Mouse (Mus musculus) heart, adult 8-10 months (tissue): ENCODE measurements around the gene Actn3. TPM values are rescaled to one million over a fixed set of nuclear protein-coding genes. Genes with fewer than 3 reads are reported as not detected.
A peak's percentile ranks its signal among the peaks of the same experiment; 100 is the strongest.
"Not testable (repeated sequence)": the region's sequence is repeated elsewhere in the genome, so short reads cannot be mapped to it uniquely, and the experiment has no call there.

Source experiments
- DNase-seq: peaks from one replicate; pipeline ENCODE4 v3.0.0; 2022; ENCODE audit warnings: low spot score
- total RNA-seq, 4 experiments: library from RNA; stranded (reverse); gene quantifications; 2 replicates each; pipeline ENCODE4 v1.2.4; 2022

Actn3 gene
- total RNA-seq: 1 to 10 TPM; 2.0 to 4.3 (median 2.6) TPM

DNA sequence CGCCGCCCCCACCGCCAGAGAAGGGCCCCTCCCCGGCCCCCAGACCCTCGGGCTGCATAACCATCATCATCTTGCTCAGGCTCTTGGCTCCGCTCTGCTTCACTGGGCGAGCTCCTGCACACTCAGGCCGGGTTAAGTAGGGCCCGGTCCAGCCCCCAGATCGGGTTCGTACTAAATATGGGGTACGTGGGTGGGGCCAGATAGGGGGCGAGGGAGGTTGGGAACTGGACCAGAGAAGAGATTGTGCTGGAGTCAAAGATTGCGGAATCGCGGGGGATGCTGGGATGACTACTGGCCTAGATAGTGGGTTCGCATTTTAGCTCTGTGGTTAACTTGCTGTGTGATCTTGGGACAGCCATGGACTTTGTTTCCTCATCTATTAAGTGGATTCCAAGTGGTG lies at the start of gene Actn3:
Gene Actn3 (minus strand): TSS at position 125 of the 400 bp plus-strand sequence.
- DNase-seq: peak; percentile 23

DNA sequence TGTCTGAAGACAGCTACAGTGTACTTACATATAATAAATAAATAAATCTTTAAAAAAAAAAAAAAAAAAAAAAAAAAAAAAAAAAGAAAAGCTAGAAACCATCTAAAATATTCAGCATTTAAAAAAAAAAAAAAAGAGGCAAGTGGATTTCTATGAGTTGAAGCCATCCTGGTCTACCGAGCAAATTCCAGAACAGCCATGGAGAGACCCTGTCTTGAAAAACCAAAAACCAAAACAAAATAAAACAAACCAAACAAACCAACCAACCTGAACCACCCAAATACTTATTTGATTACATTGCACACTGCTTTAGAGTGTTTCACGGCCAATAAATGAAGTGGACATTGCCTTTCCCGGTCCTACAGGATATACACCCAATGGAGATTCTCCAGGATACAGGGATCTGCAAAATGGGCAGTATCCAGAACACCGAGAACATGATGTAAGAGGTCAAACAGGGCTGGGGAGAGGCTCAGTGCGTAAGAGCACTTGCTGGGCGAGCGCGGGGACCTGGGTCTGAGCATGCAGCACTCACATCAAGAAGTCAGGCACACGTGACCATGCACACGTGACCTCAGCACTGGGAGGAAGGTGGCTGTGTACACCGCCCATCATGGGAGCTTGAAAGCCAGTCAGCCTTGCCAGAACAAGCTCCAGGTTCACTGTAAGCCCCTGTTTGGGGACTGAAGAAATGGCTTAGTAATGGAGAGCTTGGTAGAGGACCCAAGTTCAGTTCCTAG lies 47.6 kb upstream of the Actn3 start:
- no peak for DNase-seq

DNA sequence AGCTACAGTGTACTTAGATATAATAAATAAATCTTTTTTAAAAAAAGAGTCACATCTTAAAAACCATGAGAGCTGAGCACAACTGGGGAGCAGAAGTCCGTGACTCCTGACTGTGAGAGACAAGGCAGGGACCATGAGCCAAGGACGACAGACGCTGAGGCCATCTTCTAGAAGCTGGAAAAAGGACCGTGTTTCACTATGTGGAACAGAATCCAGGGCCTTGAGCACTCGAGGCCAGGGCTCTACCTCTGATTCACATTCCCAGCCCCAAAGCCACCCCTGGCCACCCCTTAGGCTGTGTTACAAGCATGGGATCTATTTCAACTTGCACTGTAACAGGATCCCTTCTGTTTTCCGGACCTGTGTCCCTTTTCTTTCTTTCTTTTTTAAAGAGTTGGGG lies 41.9 kb upstream of the Actn3 start:
- no peak for DNase-seq

DNA sequence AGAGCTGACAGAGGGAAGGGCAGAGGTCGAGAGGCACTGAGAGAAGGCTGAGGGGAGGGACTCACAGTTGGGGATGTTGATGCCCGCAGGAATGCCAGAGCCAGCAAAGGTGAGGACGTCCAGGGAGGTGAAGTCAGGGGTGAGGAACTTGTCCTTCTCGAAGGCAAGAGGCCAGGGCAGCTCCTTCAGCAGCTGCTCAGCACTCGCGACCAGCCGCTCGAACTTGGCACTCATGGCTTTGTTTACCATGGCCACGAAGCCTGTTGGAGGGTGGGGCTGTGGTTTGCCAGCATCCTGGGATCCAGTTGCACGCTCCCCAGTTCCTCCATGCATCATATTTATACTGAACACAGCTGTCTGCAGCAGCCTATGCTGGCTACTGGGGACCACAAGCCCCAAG lies 39.1 kb upstream of the Actn3 start:
- no peak for DNase-seq

DNA sequence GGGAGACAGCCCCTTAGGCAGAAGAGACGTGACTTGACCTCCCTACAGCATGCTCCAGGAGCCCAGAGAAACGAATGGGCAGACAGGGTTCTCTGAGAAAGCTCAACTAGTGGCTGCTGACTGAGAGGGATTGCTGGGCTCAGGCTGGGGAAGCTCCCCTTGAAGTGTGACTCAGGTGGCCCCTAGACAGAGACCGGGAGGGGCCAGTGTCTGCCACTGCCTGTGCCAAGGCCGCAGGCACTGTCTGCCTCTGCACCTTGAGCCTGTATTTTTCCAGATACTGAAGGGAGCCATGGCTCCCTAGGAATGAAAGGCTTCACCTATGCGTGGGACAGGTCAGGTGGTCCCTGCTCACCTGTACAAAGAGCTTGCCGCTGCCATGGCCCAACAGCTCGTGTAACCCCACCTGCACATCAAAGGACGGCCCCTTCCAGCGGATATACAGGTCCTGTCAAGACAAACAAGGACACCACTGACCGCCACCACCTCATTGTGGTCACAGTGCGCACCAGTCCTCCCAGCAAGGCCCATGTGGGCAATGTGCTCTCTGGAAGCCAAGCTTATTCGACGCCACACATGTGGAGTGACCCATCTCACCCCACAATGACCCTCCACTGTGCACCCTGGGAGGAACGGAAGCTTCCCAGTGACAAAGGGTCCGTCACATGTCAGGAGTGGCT lies 38.4 kb upstream of the Actn3 start:
- no peak for DNase-seq

DNA sequence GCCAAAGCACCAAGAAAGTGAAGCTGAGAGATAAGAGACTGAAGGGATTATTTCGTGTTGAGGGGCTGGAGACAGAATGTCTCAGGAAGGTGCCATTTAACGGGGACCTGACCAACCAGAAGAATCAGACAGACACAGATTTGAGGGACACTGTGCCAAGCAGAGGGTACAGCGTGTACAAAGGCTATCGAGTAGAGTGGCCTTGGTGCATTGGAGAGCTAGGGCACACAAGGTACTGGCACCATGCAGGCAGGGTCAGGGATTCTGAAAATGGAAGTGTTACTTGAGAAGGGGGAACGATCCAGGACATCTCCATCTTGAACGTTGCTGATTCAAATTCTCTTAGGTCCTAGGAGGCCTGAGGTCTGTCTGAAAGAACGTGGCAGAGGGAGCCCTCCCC lies 31.7 kb upstream of the Actn3 start:
- no peak for DNase-seq

DNA sequence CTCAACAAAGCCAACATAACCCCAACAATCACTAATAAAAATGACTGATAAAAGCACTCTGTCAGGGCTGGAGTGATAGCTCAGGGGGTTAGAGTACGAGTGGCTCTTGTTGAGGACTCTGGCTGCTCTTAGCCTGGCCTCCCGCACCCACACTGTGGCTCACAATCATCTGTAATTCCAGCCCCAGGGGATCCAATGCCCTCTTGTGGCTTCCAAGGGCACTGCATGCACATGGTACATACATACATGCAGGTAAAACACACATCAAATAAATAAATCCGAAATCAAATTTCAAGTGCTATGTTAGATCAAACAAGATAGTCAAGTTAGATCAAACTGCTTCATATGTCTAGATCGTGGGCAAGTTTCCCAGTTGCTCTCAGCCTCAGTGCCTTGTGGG lies 30.4 kb upstream of the Actn3 start:
- DNase-seq: peak; percentile 9

DNA sequence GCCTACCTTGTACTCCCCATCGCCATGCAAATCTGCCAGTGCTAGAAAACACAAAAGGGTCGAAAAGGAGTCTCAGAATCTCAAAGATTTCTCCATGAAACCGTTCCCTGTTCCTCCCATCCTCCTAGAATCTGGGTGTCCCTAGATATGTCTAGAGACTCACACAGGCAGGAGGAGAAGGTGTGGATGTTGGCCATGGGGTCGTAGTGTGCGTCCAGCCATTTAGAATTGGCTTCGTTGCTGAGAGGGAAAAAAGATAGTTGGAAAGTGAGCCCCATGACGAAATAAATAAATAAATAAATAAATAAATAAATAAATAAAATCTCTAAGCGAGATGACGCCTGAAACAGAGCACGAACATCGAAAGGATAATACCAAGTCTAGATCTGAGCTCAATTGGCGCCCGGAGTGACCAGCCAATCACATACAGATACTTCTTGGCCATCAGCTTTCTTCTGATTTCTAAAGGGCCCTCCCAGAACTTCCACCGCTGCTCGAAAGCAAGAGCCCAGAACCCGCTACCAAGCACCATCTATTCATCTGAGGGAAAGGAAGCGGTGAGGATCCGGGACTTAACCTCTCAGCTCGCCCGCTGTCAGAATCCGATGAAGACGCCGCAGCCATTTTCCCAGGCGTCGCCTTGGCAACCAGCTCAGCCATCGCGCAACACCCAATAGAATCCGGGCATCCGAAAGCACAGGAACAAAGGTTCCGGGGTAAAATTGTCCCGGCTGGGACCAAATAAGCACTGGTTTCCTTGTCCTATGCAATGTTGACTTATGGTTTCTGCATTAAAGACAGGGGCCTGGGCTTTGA lies 28.5 kb upstream of the Actn3 start, which contains the start of gene Bbs1:
Gene Bbs1 (minus strand): TSS at position 650 of the 816 bp plus-strand sequence.
- peak; percentile 73 for DNase-seq

DNA sequence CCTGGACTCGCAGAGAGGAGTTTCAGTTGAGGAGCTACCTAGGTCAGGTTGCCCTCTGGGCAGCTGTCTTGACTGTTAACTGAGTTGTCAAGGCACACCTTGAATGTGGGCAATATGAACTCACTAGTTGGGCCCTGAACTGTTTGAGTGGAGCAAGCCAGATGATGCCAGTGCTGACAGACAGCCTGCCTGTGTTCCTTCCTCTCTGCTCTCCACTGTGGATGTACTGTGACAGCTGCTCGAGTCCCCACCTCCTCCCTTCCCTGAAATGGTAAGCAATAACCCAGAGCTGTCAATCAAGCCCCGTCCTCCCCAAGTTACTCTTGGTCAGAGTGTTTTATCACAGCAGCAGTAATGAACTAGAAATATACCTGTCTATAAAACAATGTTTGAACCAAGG lies 22.2 kb upstream of the Actn3 start:
- no peak for DNase-seq

DNA sequence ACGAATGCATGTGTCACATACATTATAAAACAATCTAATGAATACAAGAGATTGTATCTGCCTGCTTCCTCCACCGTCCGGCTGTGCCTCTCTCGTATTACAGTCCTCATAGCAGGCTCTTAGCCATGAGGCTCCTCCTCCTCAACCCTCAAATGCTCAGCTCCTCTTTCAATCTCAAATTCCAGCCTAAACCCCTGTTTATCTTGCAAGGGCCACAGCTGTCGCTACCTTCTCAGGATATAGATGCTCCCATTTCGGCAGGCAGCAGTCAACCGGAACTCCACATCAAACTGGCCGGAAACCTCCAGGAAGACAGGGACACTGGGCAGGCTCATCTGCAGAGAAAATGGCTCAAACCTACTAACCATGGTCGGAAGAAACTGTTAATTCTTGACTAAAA lies 21.3 kb upstream of the Actn3 start:
- no peak for DNase-seq

DNA sequence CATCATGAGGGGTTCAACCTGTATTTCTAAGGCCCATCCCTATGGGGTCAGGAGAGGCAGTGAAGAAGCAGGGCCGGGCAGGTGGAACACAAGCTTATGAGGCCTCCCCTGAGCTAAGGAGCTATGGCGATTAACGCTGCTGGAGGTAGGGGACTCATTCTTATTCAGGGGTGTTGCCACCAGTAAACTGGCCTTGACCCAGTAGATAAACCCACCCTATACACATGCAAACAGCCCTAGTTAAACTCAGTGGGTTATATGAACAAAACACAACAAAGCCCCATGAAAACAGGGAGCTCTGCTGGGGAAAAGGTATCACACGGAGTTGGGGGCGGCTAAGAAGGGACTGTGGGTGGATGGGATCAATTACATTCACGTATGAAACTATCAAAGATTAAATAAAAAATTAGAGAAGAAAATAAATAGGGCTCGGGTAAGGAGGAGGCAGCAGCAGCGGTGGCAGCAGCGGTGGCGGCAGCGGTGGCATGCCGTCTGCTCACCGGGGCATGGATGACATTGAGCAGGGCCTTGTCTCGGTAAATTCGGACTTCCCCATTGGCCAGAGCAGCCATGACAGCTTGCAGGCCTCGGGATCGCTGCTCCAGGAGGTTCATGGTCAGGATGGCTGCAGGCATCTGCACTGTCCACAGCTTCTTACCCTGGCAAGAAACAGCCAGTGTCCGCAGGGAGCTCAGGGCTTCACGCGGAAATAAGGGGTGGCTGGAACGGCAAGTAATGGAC lies 19.2 kb upstream of the Actn3 start:
- no peak for DNase-seq

DNA sequence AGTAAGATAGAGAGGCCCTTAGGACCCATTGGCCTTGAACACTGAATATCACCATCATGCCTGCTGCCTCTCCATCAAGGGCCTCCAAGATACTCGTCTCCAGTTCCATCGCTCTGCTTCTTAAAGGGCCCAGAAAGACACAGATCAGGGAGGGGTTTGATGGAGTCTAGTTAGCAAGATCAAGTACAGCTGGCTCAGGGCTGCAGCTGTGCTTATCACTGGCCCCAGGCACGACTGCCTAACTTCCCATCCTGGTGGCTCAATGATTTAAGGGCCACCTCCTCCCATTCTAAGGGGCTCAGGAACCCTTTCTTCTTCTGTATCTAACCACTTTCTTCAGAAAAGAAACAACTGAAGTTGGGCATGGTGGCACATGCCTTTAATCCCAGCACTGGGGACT lies 14.1 kb upstream of the Actn3 start:
- no peak for DNase-seq

DNA sequence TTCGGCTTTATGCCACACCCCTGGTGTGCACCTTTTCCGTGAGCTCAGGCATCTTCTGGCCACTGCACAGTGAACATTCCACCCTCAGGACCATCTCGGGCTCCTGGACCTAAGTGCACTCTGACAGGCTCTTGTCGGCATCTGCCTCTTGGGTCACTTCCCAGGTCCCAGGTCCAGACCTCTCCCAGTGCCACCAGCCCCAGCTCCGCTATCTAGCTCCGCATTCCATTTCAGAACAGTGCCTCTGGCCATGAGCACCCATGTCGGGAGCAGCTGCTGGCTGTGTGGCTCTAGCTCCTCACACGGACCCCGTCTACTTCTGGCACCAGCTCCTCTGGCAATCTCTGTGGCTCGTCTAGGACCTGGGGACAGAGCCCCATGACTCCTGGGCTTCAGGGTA lies 12.1 kb upstream of the Actn3 start:
- DNase-seq: no peak

DNA sequence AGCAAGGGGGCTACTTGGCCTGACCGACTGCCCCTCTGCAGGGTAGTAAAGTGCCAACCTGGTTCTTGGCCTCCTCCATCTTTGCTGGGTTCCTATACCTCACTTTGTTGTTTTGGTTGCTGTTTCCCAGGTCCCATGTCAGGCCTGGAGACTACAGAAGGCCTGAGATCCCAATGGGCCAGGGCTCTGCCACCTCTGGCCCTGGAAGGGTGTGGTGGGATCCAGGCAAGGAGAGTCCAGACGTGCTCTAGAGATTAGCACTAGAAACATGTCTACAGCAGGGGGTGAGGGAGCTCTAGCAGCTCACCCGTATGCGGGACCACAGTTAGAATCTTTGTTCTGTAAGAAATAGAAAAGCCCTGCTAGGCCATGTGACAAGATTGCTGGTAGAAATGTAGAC lies 6.3 kb upstream of the Actn3 start:
- no peak for DNase-seq

DNA sequence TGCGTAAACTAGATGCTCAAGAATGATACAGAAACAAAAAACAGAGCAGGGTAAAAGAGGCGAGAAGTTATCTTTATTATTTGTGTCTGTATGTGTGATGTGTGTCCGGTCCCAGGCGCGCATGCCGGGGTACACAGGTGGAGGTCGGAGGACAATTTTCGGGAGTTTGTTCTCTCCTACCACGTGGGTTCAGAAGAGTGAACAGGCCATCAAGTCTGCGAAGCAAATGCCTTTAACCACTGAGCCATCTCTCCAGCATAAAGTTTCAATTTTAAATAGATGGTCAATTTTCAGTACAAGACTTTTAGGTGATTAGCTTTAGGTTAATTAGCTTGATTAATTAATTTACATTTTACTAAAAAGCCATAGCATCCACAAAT lies 1.6 kb upstream of the Actn3 start:
- no peak for DNase-seq

DNA sequence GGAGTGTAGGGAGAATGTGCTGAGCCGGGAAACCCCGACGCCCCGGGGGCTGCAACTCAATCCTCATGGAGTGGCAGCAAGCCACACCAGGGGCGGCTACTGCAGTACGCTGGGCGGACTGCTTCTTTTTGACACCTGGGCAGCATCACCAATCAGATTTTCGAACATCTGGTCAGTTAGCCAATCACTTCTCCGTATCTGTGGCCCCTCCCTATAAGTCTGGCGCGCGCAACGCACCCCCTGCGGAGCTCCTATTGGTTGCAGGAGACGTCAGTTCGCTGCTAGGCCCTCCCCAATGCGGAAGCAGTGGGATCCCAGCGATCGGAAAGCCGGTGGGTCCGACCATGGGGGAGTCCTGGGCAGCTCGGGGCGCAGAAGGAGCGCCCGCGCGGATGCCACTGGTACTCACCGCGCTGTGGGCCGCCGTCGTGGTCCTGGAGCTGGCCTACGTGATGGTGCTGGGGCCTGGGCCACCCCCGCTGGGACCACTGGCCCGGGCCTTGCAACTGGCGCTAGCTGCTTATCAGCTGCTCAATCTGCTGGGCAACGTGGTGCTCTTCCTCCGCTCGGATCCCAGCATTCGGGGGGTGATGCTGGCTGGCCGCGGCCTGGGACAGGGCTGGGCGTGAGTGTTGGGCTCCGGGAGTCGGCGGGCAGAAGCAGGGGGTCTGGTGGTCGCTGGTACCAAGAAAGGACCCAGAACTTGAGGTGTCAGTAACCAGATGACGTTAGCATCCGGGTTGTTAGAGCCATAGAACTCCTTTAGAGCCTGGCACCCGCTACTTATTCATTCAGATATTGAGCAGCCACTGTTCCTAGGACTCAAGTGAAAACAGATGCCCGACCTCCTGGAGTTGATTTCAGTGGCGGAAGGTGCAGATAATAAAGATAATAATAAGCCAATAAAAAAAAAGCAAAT lies 955 bp upstream of the Actn3 start, which contains the start of gene Zdhhc24:
Gene Zdhhc24 (plus strand): TSS at position 264 of the 919 bp plus-strand sequence.
- peak; percentile 97 for DNase-seq

DNA sequence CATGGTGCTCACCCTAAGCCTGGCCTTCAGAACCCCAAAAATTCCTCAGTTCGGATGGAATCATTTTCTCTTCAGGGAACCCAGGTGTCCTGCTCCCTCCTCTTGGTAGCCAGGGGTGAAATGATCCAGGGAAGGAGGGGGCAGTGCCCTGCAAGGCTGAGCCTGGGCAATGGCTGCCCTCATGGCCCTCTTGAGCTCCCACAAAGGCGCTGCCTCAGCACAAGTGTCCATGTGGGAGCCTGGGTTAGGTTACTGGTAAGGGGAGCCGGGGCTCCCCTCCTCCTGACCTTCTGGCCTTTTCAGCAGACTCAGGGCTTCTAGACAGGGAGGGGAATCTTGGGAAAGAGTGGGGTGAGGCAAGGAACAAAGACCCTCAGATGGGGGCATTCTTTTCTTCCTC lies 954 bp downstream of the Actn3 start:
- no peak for DNase-seq

DNA sequence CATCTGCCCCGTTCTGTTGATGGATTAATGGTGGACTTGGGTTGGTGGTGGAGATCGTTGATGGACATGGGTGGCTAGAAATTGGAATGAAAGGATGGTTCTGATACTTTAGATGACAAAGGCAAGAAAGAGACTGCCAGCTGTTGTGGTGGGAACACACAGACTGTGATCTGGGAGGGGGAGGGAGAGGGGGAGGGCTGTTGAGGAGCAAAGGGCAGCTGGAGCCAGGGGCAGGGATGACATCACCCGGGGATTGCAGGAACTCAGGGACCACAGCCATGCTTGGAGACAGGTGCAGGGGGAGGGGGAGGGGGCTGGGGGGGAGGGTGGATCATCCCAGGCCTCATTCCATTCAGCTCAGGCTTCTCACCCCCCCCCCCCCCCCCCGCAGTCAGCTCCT lies 1.5 kb downstream of the Actn3 start:
- no peak for DNase-seq

DNA sequence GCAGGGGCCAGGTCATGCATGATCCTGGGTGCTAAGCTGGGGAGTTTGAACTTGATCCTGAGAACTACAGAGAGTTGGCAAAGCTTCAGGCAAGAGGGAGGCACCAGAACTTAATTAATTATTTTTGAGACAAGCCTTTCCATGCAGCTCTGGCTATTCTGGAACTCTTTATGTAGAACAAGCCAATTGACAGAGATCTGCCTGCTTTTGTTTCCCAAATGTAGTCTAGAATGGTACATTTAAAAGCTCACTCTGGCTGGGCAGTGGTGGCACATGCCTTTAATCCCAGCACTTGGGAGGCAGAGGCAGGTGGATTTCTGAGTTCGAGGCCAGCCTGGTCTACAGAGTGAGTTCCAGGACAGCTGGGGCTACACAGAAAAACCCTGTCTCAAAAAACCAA lies 3.1 kb downstream of the Actn3 start:
- not testable (repeated sequence) for DNase-seq

DNA sequence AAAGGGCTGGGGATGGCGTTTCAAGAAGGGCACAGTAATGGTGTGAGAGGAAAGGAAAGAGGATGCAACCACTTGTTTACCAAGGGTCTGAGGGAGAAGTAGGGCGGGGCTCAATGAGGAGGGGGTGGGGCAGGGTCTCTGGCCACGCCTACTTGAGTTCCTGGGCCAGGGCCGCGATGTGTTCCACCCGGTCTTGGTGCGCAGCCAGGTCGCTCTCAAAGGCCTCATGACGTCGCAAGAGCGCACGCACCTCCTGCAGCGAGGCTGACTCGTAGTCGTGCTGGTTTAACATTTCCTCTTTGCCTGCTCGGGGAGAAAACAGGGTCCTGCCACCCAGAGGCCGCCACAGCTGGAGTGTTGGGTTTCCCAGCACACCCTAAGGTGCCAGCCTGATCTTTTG lies 12.6 kb downstream of the Actn3 start:
- no peak for DNase-seq

DNA sequence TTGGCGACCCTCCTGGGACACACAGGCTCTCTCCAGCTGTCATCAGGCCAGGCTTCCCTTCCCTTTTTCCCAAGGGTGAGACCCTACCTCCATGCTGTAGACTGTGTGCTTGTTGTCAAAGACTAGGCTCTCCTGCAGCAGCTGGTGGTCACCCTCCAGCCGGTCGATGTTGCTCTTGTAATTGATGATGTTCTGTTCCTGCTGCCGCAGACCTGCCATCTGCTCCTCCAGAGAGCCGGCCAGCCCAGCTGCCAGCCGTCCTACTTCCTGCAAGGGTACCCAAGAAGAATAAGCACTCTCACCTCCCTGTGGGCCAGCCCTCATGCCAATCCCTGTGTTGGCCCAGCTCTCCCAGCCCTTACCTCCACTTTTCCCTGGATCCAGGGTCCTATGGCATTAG lies 14.7 kb downstream of the Actn3 start:
- DNase-seq: no peak
